In genomic region chr2:158138778-158139177, GRCm38 (mm10) we compare ENCODE assay signal across 19 mouse cellular contexts. TPM values are rescaled to one million over a fixed set of nuclear protein-coding genes. Genes with fewer than 3 reads are reported as not detected.
DNase-seq lines count a peak whose midpoint lies in the region; ATAC-seq and TF ChIP-seq lines count a peak whose summit lies in the region.
"Had no signal": no experiment of that assay in that cellular context is flagged by ENCODE, and none has a peak within 500 bp of the region (broad histone marks: within the 10 kb centered on the region; RNA-seq: fewer than 3 reads in every experiment).

No protein-coding gene starts in this region.

- no peak for TF ChIP-seq CTCF in liver, postnatal 0 days (IDR thresholded peaks at IDR 0.05; ENCODE audit: low read depth)
- TF ChIP-seq CTCF in olfactory bulb, adult 2 months (IDR thresholded peaks at IDR 0.05; ENCODE audit: insufficient read depth, low read depth, low read length): no peak

- H3K4me2 ChIP-seq in embryonic facial prominence, embryonic 13.5 days: no peak overlapping the region
- H3K4me2 ChIP-seq in heart, embryonic 13.5 days: peak overlapping the region; percentile 55; the same call in 1 of the 2 replicates
- no peak overlapping the region for H3K4me2 ChIP-seq in liver, embryonic 15.5 days
- no peak overlapping the region for H3K4me2 ChIP-seq in liver, postnatal 0 days (ENCODE audit: low read depth, low read length)
- H3K4me2 ChIP-seq: hindbrain, embryonic 12.5 days; limb, embryonic 13.5 days had no signal

- H3K4me1 ChIP-seq in embryonic facial prominence, embryonic 13.5 days: peaks cover 58% of the 10 kb centered on the region
- peaks cover 54% of the 10 kb centered on the region for H3K4me1 ChIP-seq in embryonic facial prominence, embryonic 10.5 days
- peaks cover 74% of the 10 kb centered on the region for H3K4me1 ChIP-seq in heart, embryonic 13.5 days
- H3K4me1 ChIP-seq in liver, embryonic 15.5 days (replicated peaks): peaks cover 83% of the 10 kb centered on the region
- peaks cover 40% of the 10 kb centered on the region for H3K4me1 ChIP-seq in liver, postnatal 0 days (ENCODE audit: insufficient read depth)
- H3K4me1 ChIP-seq in olfactory bulb, adult 2 months (ENCODE audit: control insufficient read depth, insufficient read depth, low read length): peaks cover 40% of the 10 kb centered on the region

- H3K27me3 ChIP-seq in embryonic facial prominence, embryonic 13.5 days: no peaks in the 10 kb centered on the region
- peaks cover 3% of the 10 kb centered on the region; the same call in 1 of the 2 replicates for H3K27me3 ChIP-seq in embryonic facial prominence, embryonic 10.5 days (replicated peaks; ENCODE audit: low read depth, poor library complexity, severe bottlenecking)
- no peaks in the 10 kb centered on the region for H3K27me3 ChIP-seq in heart, embryonic 13.5 days (replicated peaks)
- no peaks in the 10 kb centered on the region for H3K27me3 ChIP-seq in liver, embryonic 15.5 days
- no peaks in the 10 kb centered on the region for H3K27me3 ChIP-seq in liver, postnatal 0 days (ENCODE audit: insufficient read depth, low read length)
- H3K27me3 ChIP-seq: hindbrain, embryonic 12.5 days had no signal

- H3K27ac ChIP-seq in embryonic facial prominence, embryonic 13.5 days: peak overlapping the region; percentile 89; the same call in 1 of the 2 replicates
- H3K27ac ChIP-seq in embryonic facial prominence, embryonic 10.5 days (replicated peaks): no peak overlapping the region
- peak overlapping the region; percentile 99 for H3K27ac ChIP-seq in heart, embryonic 13.5 days (replicated peaks)
- 0 out of 2 replicates have a peak overlapping the region, but pooled peaks have one; percentile 97 for H3K27ac ChIP-seq in liver, embryonic 15.5 days (replicated peaks)
- no peak overlapping the region for H3K27ac ChIP-seq in liver, postnatal 0 days (ENCODE audit: low read depth)
- peak overlapping the region; percentile 42; the same call in 1 of the 2 replicates for H3K27ac ChIP-seq in olfactory bulb, adult 2 months (ENCODE audit: insufficient read depth, low read depth, low read length)
- H3K27ac ChIP-seq: kidney, postnatal 0 days had no signal

- 94% methylated on average over 9 of the region's 9 CpGs for WGBS in embryonic facial prominence, embryonic 13.5 days
- 91% methylated on average over 9 of the region's 9 CpGs for whole genome bisulfite sequencing in embryonic facial prominence, embryonic 10.5 days
- WGBS in heart, embryonic 13.5 days: 77% methylated on average over 9 of the region's 9 CpGs
- 88% methylated on average over 9 of the region's 9 CpGs for WGBS in liver, embryonic 15.5 days (ENCODE audit: insufficient replicate concordance)
- WGBS in liver, postnatal 0 days (ENCODE audit: insufficient replicate concordance): 96% methylated on average over 9 of the region's 9 CpGs
- 91% methylated on average over 9 of the region's 9 CpGs for WGBS in olfactory bulb, adult 2 months

- no peak for DNase-seq in embryonic facial prominence, embryonic 10.5 days (ENCODE audit: low spot score)
- no peak for DNase-seq in heart, postnatal 10 days
- DNase-seq in liver, postnatal 0 days: no peak
- no peak for DNase-seq in gastrocnemius, postnatal 25 days
- DNase-seq: cerebellum, postnatal 10 days; gastrocnemius, postnatal 10 days; kidney, adult 18-20 months; midbrain, embryonic 14.5 days; right cerebral cortex, postnatal 14 days; spleen, adult 18-20 months; thymus, postnatal 36 days had no signal

- TF ChIP-seq POLR2A in olfactory bulb, adult 2 months (IDR thresholded peaks at IDR 0.05; ENCODE audit: insufficient read depth, low read depth, low read length): no peak

- intact Hi-C loops in heart, postnatal 10 days (cut with DNase I): no loop called here

- H3K4me3 ChIP-seq in embryonic facial prominence, embryonic 13.5 days: no peak overlapping the region
- no peak overlapping the region for H3K4me3 ChIP-seq in embryonic facial prominence, embryonic 10.5 days
- no peak overlapping the region for H3K4me3 ChIP-seq in heart, embryonic 13.5 days
- no peak overlapping the region for H3K4me3 ChIP-seq in liver, embryonic 15.5 days (replicated peaks)
- H3K4me3 ChIP-seq in liver, postnatal 0 days (ENCODE audit: low read depth, low read length): no peak overlapping the region
- no peak overlapping the region for H3K4me3 ChIP-seq in olfactory bulb, adult 2 months (ENCODE audit: insufficient read depth, low read depth, low read length)
- H3K4me3 ChIP-seq: hindbrain, embryonic 12.5 days; limb, embryonic 13.5 days; megakaryocyte, embryonic 14.5 days had no signal

- ATAC-seq in embryonic facial prominence, embryonic 13.5 days (ENCODE audit: insufficient number of reproducible peaks, insufficient read depth, low FRiP score, low TSS enrichment, low read depth): no peak
- no peak for ATAC-seq in heart, embryonic 13.5 days (ENCODE audit: extremely low read depth, insufficient number of reproducible peaks, low FRiP score, low TSS enrichment)
- ATAC-seq in liver, embryonic 15.5 days (ENCODE audit: insufficient read depth): no peak
- no peak for ATAC-seq in liver, postnatal 0 days

- H3K9ac ChIP-seq in embryonic facial prominence, embryonic 13.5 days: no peak overlapping the region
- peak overlapping the region; percentile 78 for H3K9ac ChIP-seq in heart, embryonic 13.5 days
- H3K9ac ChIP-seq in liver, embryonic 15.5 days: no peak overlapping the region
- no peak overlapping the region for H3K9ac ChIP-seq in liver, postnatal 0 days (replicated peaks)
- H3K9ac ChIP-seq: hindbrain, embryonic 12.5 days had no signal

- H3K36me3 ChIP-seq in embryonic facial prominence, embryonic 13.5 days: no peaks in the 10 kb centered on the region
- no peaks in the 10 kb centered on the region for H3K36me3 ChIP-seq in embryonic facial prominence, embryonic 10.5 days (replicated peaks)
- peaks cover 85% of the 10 kb centered on the region for H3K36me3 ChIP-seq in heart, embryonic 13.5 days
- H3K36me3 ChIP-seq in liver, embryonic 15.5 days (replicated peaks): peaks cover 98% of the 10 kb centered on the region
- peaks cover 76% of the 10 kb centered on the region for H3K36me3 ChIP-seq in liver, postnatal 0 days (replicated peaks; ENCODE audit: insufficient read depth, low read length)
- H3K36me3 ChIP-seq: hindbrain, embryonic 12.5 days; limb, embryonic 13.5 days had no signal

- TF ChIP-seq EP300 in liver, postnatal 0 days (IDR thresholded peaks at IDR 0.05; ENCODE audit: low read depth): no peak

- no peaks in the 10 kb centered on the region for H3K9me3 ChIP-seq in embryonic facial prominence, embryonic 13.5 days
- no peaks in the 10 kb centered on the region for H3K9me3 ChIP-seq in embryonic facial prominence, embryonic 10.5 days
- no peaks in the 10 kb centered on the region for H3K9me3 ChIP-seq in heart, embryonic 13.5 days
- H3K9me3 ChIP-seq in liver, embryonic 15.5 days (replicated peaks): no peaks in the 10 kb centered on the region
- H3K9me3 ChIP-seq in liver, postnatal 0 days (ENCODE audit: low read length): no peaks in the 10 kb centered on the region
- H3K9me3 ChIP-seq: hindbrain, embryonic 12.5 days; limb, embryonic 13.5 days; megakaryocyte, embryonic 14.5 days had no signal

RNA-seq across cellular contexts. Expression of gene Tgm2, which starts 7.5 kb away (rescaled TPM):
- 10.9 and 16.4 TPM in 2 replicates for polyA plus RNA-seq in embryonic facial prominence, embryonic 13.5 days (2015; fragmentation: Nextera tagmentation; extraction: Ambion mirVana)
- polyA plus RNA-seq in embryonic facial prominence, embryonic 10.5 days (2016; fragmentation: Nextera tagmentation; extraction: Ambion mirVana): 6.4 and 7.8 TPM in 2 replicates
- polyA plus RNA-seq in heart, embryonic 13.5 days (2015; fragmentation: Nextera tagmentation; extraction: Ambion mirVana): 218 and 237 TPM in 2 replicates
- total RNA-seq in heart, postnatal 10 days (2021): 100 to 1,000 TPM; 162 to 208 TPM
- 67.7 and 77.8 TPM in 2 replicates for polyA plus RNA-seq in liver, embryonic 15.5 days (2015; fragmentation: Nextera tagmentation; extraction: Ambion mirVana)
- 44.4 and 59.7 TPM in 2 replicates for polyA plus RNA-seq in liver, postnatal 0 days (2015; fragmentation: Nextera tagmentation; extraction: Ambion mirVana)
- not detected in 2 replicates for polyA plus RNA-seq in olfactory bulb, adult 2 months (2012; ENCODE audit: insufficient read depth, insufficient read length, low replicate concordance, missing spikeins)
- 10 to 100 TPM; 47.9 to 52.3 TPM for total RNA-seq in gastrocnemius, postnatal 25 days (2021)

Comparison
In these comparisons a context has a peak if more than half of its experiments do, and no peak if none do; other contexts are left out.
1. H3K27ac ChIP-seq: peak in embryonic facial prominence, embryonic 13.5 days (single experiment), heart, embryonic 13.5 days (single experiment), liver, embryonic 15.5 days (single experiment) and olfactory bulb, adult 2 months (single experiment); none in embryonic facial prominence, embryonic 10.5 days (single experiment) and liver, postnatal 0 days (single experiment).